Mouse (Mus musculus) left cerebral cortex, adult 2 months (tissue): ENCODE data around the gene Exosc6. TPM values are rescaled to one million over a fixed set of nuclear protein-coding genes. Genes with fewer than 3 reads are reported as not detected.
A peak's percentile ranks its signal among the peaks of the same experiment; 100 is the strongest.
"Not testable (repeated sequence)": the region's sequence is repeated elsewhere in the genome, so short reads cannot be mapped to it uniquely, and the experiment has no call there.

Source experiments
- DNase-seq, 2 experiments: peaks; one replicate each; pipeline ENCODE4 v3.0.0; 2021 to 2022; ENCODE audit warnings: low spot score in 2 of 2, mixed read lengths in 1 of 2; ENCODE audit errors: extremely low spot score in 1 of 2
- H3K27ac ChIP-seq: fragments of 200-600 bp; 2 replicates; pipeline ENCODE4 v1.8.1; 2022
- H3K4me3 ChIP-seq: fragments of 200-600 bp; 2 replicates; pipeline ENCODE4 v1.8.1; 2022
- CTCF ChIP-seq: fragments of 200-600 bp; IDR thresholded peaks from 2 replicates; pipeline ENCODE4 v1.8.1; 2022; ENCODE audit warnings: antibody characterized with exemption, mild to moderate bottlenecking, moderate library complexity
- intact Hi-C: fragments of 180-260 bp; cut with DNase I; formaldehyde crosslinking; loops from one replicate; pipeline ENCODE4 v1.15.1; 2025
- long read RNA-seq, 2 experiments: library from polyadenylated mRNA; stranded (forward); transcript quantifications; one replicate each; pipeline ENCODE4 v2.0.0; 2021; ENCODE audit warnings: borderline mapping rate in 2 of 2
- total RNA-seq, 2 experiments: library from RNA; stranded (reverse); gene quantifications; 2 replicates each; pipeline ENCODE4 v1.2.3; 2021

Gene Exosc6
- total RNA-seq = not detected
- long read RNA-seq, experiment 1, transcript Exosc6-201 (1 exons, 1,326 nt) = major isoform, 28 of 28 reads
- long read RNA-seq, experiment 1, partial matches to known transcripts = 0 of 28 reads
- long read RNA-seq, experiment 1, other reads (novel, unspliced or antisense) = 0 of 28 reads
- long read RNA-seq, experiment 2, transcript Exosc6-201 (1 exons, 1,326 nt) = major isoform, 16 of 16 reads
- long read RNA-seq, experiment 2, partial matches to known transcripts = 0 of 16 reads
- long read RNA-seq, experiment 2, other reads (novel, unspliced or antisense) = 0 of 16 reads

GRCm38 (mm10) chr8:111056158-111056663 is at the start of gene Exosc6:
Exosc6 (plus strand) TSS chr8:111056339.
- peak within 1 kb of the TSS; percentile 51 for H3K27ac ChIP-seq
- TF ChIP-seq CTCF = peak; percentile 92
- peak; percentile 91 to 92 for DNase-seq
- intact Hi-C loops = loop anchor here (1.0 kb wide), 1 partner anchor 34 kb away; no protein-coding TSS in a partner anchor
- H3K4me3 ChIP-seq = peak within 1 kb of the TSS; percentile 78

GRCm38 (mm10) chr8:111010230-111010991 is 45.7 kb upstream of the Exosc6 start:
- DNase-seq, H3K27ac ChIP-seq, H3K4me3 ChIP-seq: not testable (repeated sequence)
- intact Hi-C loops = loop anchor here (1.0 kb wide), 1 partner anchor 31 kb away; no protein-coding TSS in a partner anchor

- DNase-seq, H3K27ac ChIP-seq, intact Hi-C loops, H3K4me3 ChIP-seq: not testable (repeated sequence)
Observed at GRCm38 (mm10) chr8:111026609-111027008, 29.5 kb upstream of the Exosc6 start.

GRCm38 (mm10) chr8:111027391-111027937 is 28.7 kb upstream of the Exosc6 start:
- intact Hi-C loops = no loop called here
- peak; percentile 89 to 93 for DNase-seq
- TF ChIP-seq CTCF = no peak; the same call in 1 of the 2 replicates
- peak overlapping the region; percentile 82 for H3K4me3 ChIP-seq
- H3K27ac ChIP-seq = peak overlapping the region; percentile 87

- no peak overlapping the region for H3K4me3 ChIP-seq
- DNase-seq = no peak
- no peak overlapping the region for H3K27ac ChIP-seq
- TF ChIP-seq CTCF = no peak
- intact Hi-C loops = no loop called here
Observed at GRCm38 (mm10) chr8:111029589-111029988, 26.6 kb upstream of the Exosc6 start.

- intact Hi-C loops = no loop called here
- no peak for TF ChIP-seq CTCF
- Histone ChIP-seq H3K27ac (no peak overlapping the region), H3K4me3 (no peak overlapping the region)
- no peak for DNase-seq
Observed at GRCm38 (mm10) chr8:111030045-111030444, 26.1 kb upstream of the Exosc6 start.

- Histone ChIP-seq H3K27ac (no peak within 1 kb of the TSS), H3K4me3 (no peak within 1 kb of the TSS)
- no peak for TF ChIP-seq CTCF
- intact Hi-C loops = no loop called here
- no peak for DNase-seq
Observed at GRCm38 (mm10) chr8:111031572-111031971, 24.6 kb upstream of the Exosc6 start, which contains the start of gene Ddx19b. Ddx19b (minus strand) TSS chr8:111031751.

- intact Hi-C loops = no loop called here
- Histone ChIP-seq H3K27ac (peak within 1 kb of the TSS; percentile 95), H3K4me3 (peak within 1 kb of the TSS; percentile 98)
- TF ChIP-seq CTCF = no peak
- no peak for DNase-seq
Observed at GRCm38 (mm10) chr8:111032916-111033315, 23.2 kb upstream of the Exosc6 start, which contains the start of gene Aars. Aars (plus strand) TSS chr8:111033144.

GRCm38 (mm10) chr8:111033482-111034215 is 22.5 kb upstream of the Exosc6 start:
- TF ChIP-seq CTCF = no peak
- intact Hi-C loops = no loop called here
- Histone ChIP-seq H3K27ac (peak overlapping the region; percentile 95), H3K4me3 (peak overlapping the region; percentile 98)
- peak; percentile 95 to 99 for DNase-seq

- TF ChIP-seq CTCF = no peak
- Histone ChIP-seq H3K27ac (peak overlapping the region; percentile 95), H3K4me3 (peak overlapping the region; percentile 98)
- intact Hi-C loops = no loop called here
- DNase-seq = no peak
Observed at GRCm38 (mm10) chr8:111034276-111034675, 21.9 kb upstream of the Exosc6 start.

GRCm38 (mm10) chr8:111036591-111036990 is 19.5 kb upstream of the Exosc6 start:
- intact Hi-C loops = no loop called here
- H3K27ac ChIP-seq = no peak overlapping the region
- no peak for DNase-seq
- no peak for TF ChIP-seq CTCF
- no peak overlapping the region for H3K4me3 ChIP-seq
